Mouse (Mus musculus) myocyte (in vitro differentiated cells): ENCODE measurements at regions not wholly inside any gene's neighbourhood (a gene's known extent, or its start where the extent isn't known, plus 50 kb on each side); places are given as distances from the start of the nearest gene placed in this dataset.

Experiments
- CEBPB ChIP-seq: IDR thresholded peaks from 2 replicates; pipeline ENCODE4 v1.6.1; 2011; ENCODE audit warnings: mild to moderate bottlenecking, moderate library complexity; ENCODE audit not compliant: poor library complexity, insufficient read depth, severe bottlenecking
- E2F4 ChIP-seq: IDR thresholded peaks from one replicate; pipeline ENCODE4 v1.6.1; 2011; ENCODE audit warnings: mild to moderate bottlenecking, control low read depth, moderate library complexity; ENCODE audit not compliant: insufficient read depth
- MAX ChIP-seq: IDR thresholded peaks from one replicate; pipeline ENCODE4 v1.6.1; 2011; ENCODE audit warnings: low read depth, mild to moderate bottlenecking, control low read depth
- MYOD1 ChIP-seq, 3 experiments: IDR thresholded peaks; one replicate each; pipeline ENCODE4 v1.6.1; 2011; ENCODE audit warnings: control low read depth in 2 of 3, low read depth in 2 of 3, mild to moderate bottlenecking in 2 of 3, moderate library complexity in 1 of 3; ENCODE audit not compliant: insufficient read length in 2 of 3, control insufficient read depth in 1 of 3
- MYOG ChIP-seq, 3 experiments: IDR thresholded peaks; one replicate each; pipeline ENCODE4 v1.6.1; 2011; ENCODE audit warnings: control low read depth in 2 of 3, low read depth in 2 of 3, mild to moderate bottlenecking in 2 of 3; ENCODE audit not compliant: insufficient read length in 2 of 3, control insufficient read depth in 1 of 3, insufficient read depth in 1 of 3
- POLR2A ChIP-seq: IDR thresholded peaks from one replicate; pipeline ENCODE4 v1.6.1; 2011; ENCODE audit warnings: low read depth, mild to moderate bottlenecking, control low read depth, moderate library complexity; ENCODE audit not compliant: insufficient read length
- POLR2AphosphoS2 ChIP-seq: IDR thresholded peaks from one replicate; pipeline ENCODE4 v1.6.1; 2011; ENCODE audit warnings: low read depth, control low read depth; ENCODE audit not compliant: insufficient read length
- REST ChIP-seq: IDR thresholded peaks from one replicate; pipeline ENCODE4 v1.6.1; 2011; ENCODE audit warnings: mild to moderate bottlenecking, control low read depth, moderate library complexity; ENCODE audit not compliant: insufficient read depth, insufficient read length
- TCF12 ChIP-seq: IDR thresholded peaks from one replicate; pipeline ENCODE4 v1.6.1; 2011; ENCODE audit warnings: mild to moderate bottlenecking, control low read depth; ENCODE audit not compliant: poor library complexity, insufficient read depth, severe bottlenecking
- USF1 ChIP-seq: IDR thresholded peaks from one replicate; pipeline ENCODE4 v1.6.1; 2011; ENCODE audit warnings: low read depth, mild to moderate bottlenecking, control low read depth, moderate library complexity

DNA sequence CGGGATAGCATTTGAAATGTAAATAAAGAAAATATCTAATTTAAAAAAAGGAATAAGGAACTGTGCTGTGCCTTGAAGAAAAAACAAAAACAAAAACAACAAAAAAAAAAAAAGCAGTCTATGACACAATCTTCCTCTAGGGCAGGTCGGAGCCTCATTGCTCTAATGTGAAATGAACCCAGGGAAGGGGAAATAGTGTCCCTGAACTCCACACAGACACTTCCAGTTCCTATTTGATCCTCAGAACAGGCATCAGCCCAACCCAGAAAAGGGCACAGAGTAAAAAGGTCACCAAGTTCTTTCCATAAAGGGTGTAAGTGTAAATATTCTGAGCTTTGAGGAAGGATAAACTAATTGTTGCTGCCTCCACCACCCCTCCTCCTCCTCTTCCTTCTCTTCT, 250.2 kb upstream of the Fggy start:
- no peak for TF ChIP-seq REST
- TF ChIP-seq MAX, result no peak
- TF ChIP-seq USF1, result no peak
- no peak for TF ChIP-seq CEBPB
- TF ChIP-seq E2F4, result no peak
- no peak for TF ChIP-seq POLR2A
- TF ChIP-seq TCF12, result no peak
- no peak for TF ChIP-seq MYOD1 (IDR thresholded peaks at IDR 0.05; ENCODE audit: control insufficient read depth in 1 of 3, insufficient read length in 2 of 3, low read depth in 2 of 3)
- TF ChIP-seq POLR2AphosphoS2, result no peak
- no peak for TF ChIP-seq MYOG (IDR thresholded peaks at IDR 0.05; ENCODE audit: control insufficient read depth in 1 of 3, insufficient read depth in 1 of 3, insufficient read length in 2 of 3, low read depth in 2 of 3)
